Mouse (Mus musculus) midbrain, embryonic 13.5 days (tissue): ENCODE data around the gene Kcnma1. TPM values are rescaled to one million over a fixed set of nuclear protein-coding genes. Genes with fewer than 3 reads are reported as not detected.

Experiments used
- ATAC-seq: fragments of 200-750 bp; cut with Nextera tagmentation; 2 replicates; pipeline ENCODE4 v1.8.0; 2017; ENCODE audit warnings: mild to moderate bottlenecking, moderate TSS enrichment, moderate library complexity
- H3K27ac ChIP-seq: fragments of 300-500 bp; sonication (generic); 2 replicates; pipeline ENCODE4 v1.5.1; 2015; ENCODE audit warnings: inconsistent platforms, mild to moderate bottlenecking, moderate library complexity
- H3K27me3 ChIP-seq: fragments of 300-500 bp; sonication (generic); 2 replicates; pipeline ENCODE4 v1.6.1; 2015; ENCODE audit warnings: mild to moderate bottlenecking, inconsistent platforms
- H3K36me3 ChIP-seq: fragments of 300-500 bp; sonication (generic); 2 replicates; pipeline ENCODE4 v1.6.1; 2015; ENCODE audit warnings: mild to moderate bottlenecking, inconsistent platforms
- H3K4me1 ChIP-seq: fragments of 300-500 bp; sonication (generic); replicated peaks from 2 replicates; pipeline ENCODE4 v1.6.1; 2015; ENCODE audit warnings: inconsistent platforms
- H3K4me2 ChIP-seq: fragments of 300-500 bp; sonication (generic); replicated peaks from 2 replicates; pipeline ENCODE4 v1.6.1; 2015; ENCODE audit warnings: moderate library complexity, mild to moderate bottlenecking, inconsistent platforms
- H3K4me3 ChIP-seq: fragments of 300-500 bp; sonication (generic); replicated peaks from 2 replicates; pipeline ENCODE4 v1.5.1; 2015; ENCODE audit warnings: mild to moderate bottlenecking, inconsistent platforms
- H3K9ac ChIP-seq: fragments of 300-500 bp; sonication (generic); replicated peaks from 2 replicates; pipeline ENCODE4 v1.6.1; 2015; ENCODE audit warnings: mild to moderate bottlenecking, inconsistent platforms
- H3K9me3 ChIP-seq: fragments of 300-500 bp; sonication (generic); 2 replicates; pipeline ENCODE4 v1.6.1; 2016; ENCODE audit warnings: mild to moderate bottlenecking, inconsistent platforms
- WGBS: fragments of 180-500 bp; shearing (Covaris S2); methylation state at CpG from one replicate; pipeline ENCODE4 v1.1.7; 2015; 5-methylcytosine and 5-hydroxymethylcytosine counted together
- polyA plus RNA-seq: library from polyadenylated mRNA; unstranded; fragments of >200 nt; fragmentation: Nextera tagmentation; extraction: Ambion mirVana; gene quantifications from 2 replicates; pipeline ENCODE4 v1.2.1, GENCODE M21; 2015

The Kcnma1 gene
- 8.1 and 10.6 TPM in 2 replicates for polyA plus RNA-seq

GRCm38 (mm10) chr14:24014391-24014790 lies at the start of gene Kcnma1:
Gene Kcnma1, minus strand, starts transcription at chr14:24014491.
- Histone ChIP-seq H3K27ac (no peak within 1 kb of the TSS), H3K4me3 (no peak within 1 kb of the TSS), H3K36me3 (no peaks in the 10 kb centered on the region), H3K27me3 (no peaks in the 10 kb centered on the region), H3K4me1 (no peaks in the 10 kb centered on the region), H3K9ac (no peak within 1 kb of the TSS), H3K4me2 (no peak within 1 kb of the TSS), H3K9me3 (no peaks in the 10 kb centered on the region)
- ATAC-seq = no peak
- 71% methylated on average over 3 of the region's 3 CpGs for WGBS

GRCm38 (mm10) chr14:24059747-24060146 lies 45.5 kb upstream of the Kcnma1 start:
- H3K27ac ChIP-seq = no peak overlapping the region
- H3K4me3 ChIP-seq = no peak overlapping the region
- H3K27me3 ChIP-seq = no peaks in the 10 kb centered on the region
- no peak overlapping the region for H3K9ac ChIP-seq
- H3K4me1 ChIP-seq = no peaks in the 10 kb centered on the region
- 37% methylated on average over 8 of the region's 8 CpGs for WGBS
- no peaks in the 10 kb centered on the region for H3K36me3 ChIP-seq
- H3K4me2 ChIP-seq = no peak overlapping the region
- no peaks in the 10 kb centered on the region for H3K9me3 ChIP-seq
- ATAC-seq = no peak

GRCm38 (mm10) chr14:24059287-24059686 lies 45.0 kb upstream of the Kcnma1 start:
- ATAC-seq = no peak
- Histone ChIP-seq H3K36me3 (no peaks in the 10 kb centered on the region), H3K27ac (no peak overlapping the region), H3K4me3 (no peak overlapping the region), H3K9me3 (no peaks in the 10 kb centered on the region), H3K4me1 (no peaks in the 10 kb centered on the region), H3K9ac (no peak overlapping the region), H3K4me2 (no peak overlapping the region), H3K27me3 (no peaks in the 10 kb centered on the region)
- 88% methylated on average over 4 of the region's 4 CpGs for WGBS

- no peak overlapping the region for H3K4me3 ChIP-seq
- H3K36me3 ChIP-seq = no peaks in the 10 kb centered on the region
- no peak overlapping the region for H3K27ac ChIP-seq
- WGBS = 81% methylated on average over 2 of the region's 2 CpGs
- H3K9ac ChIP-seq = no peak overlapping the region
- no peak for ATAC-seq
- H3K4me2 ChIP-seq = no peak overlapping the region
- no peaks in the 10 kb centered on the region for H3K27me3 ChIP-seq
- H3K4me1 ChIP-seq = no peaks in the 10 kb centered on the region
- H3K9me3 ChIP-seq = no peaks in the 10 kb centered on the region
These were observed 37.5 kb upstream of the Kcnma1 start for GRCm38 (mm10) chr14:24051821-24052220.

- Histone ChIP-seq H3K4me1 (peaks cover 17% of the 10 kb centered on the region), H3K36me3 (no peaks in the 10 kb centered on the region), H3K4me3 (no peak overlapping the region), H3K27ac (no peak overlapping the region), H3K4me2 (no peak overlapping the region), H3K27me3 (no peaks in the 10 kb centered on the region), H3K9me3 (no peaks in the 10 kb centered on the region), H3K9ac (no peak overlapping the region)
- ATAC-seq = no peak
- WGBS = 37% methylated on average over 2 of the region's 2 CpGs
These were observed 22.3 kb upstream of the Kcnma1 start for GRCm38 (mm10) chr14:24036609-24037008.

- Histone ChIP-seq H3K27ac (no peak overlapping the region), H3K4me3 (no peak overlapping the region), H3K4me1 (peaks cover 17% of the 10 kb centered on the region), H3K9me3 (no peaks in the 10 kb centered on the region), H3K36me3 (no peaks in the 10 kb centered on the region), H3K27me3 (no peaks in the 10 kb centered on the region), H3K4me2 (no peak overlapping the region), H3K9ac (no peak overlapping the region)
- 21% methylated on average over 4 of the region's 4 CpGs for WGBS
- no peak for ATAC-seq
These were observed 21.9 kb upstream of the Kcnma1 start for GRCm38 (mm10) chr14:24036208-24036535.

GRCm38 (mm10) chr14:24035486-24036207 lies 21.4 kb upstream of the Kcnma1 start:
- Histone ChIP-seq H3K4me2 (no peak overlapping the region), H3K9ac (no peak overlapping the region), H3K9me3 (no peaks in the 10 kb centered on the region), H3K4me3 (no peak overlapping the region), H3K27me3 (no peaks in the 10 kb centered on the region), H3K4me1 (peaks cover 17% of the 10 kb centered on the region), H3K36me3 (no peaks in the 10 kb centered on the region), H3K27ac (no peak overlapping the region)
- ATAC-seq = no peak; the same call in 1 of the 2 replicates
- 14% methylated on average over 11 of the region's 11 CpGs for WGBS

- H3K4me2 ChIP-seq = no peak overlapping the region
- H3K9ac ChIP-seq = no peak overlapping the region
- WGBS = 87% methylated on average over 7 of the region's 7 CpGs
- H3K9me3 ChIP-seq = peaks cover 4% of the 10 kb centered on the region; the same call in 1 of the 2 replicates
- no peaks in the 10 kb centered on the region for H3K27me3 ChIP-seq
- no peaks in the 10 kb centered on the region for H3K36me3 ChIP-seq
- H3K27ac ChIP-seq = no peak overlapping the region
- no peak overlapping the region for H3K4me3 ChIP-seq
- peaks cover 17% of the 10 kb centered on the region for H3K4me1 ChIP-seq
- no peak for ATAC-seq
These were observed 18.6 kb upstream of the Kcnma1 start for GRCm38 (mm10) chr14:24032876-24033389.

- Histone ChIP-seq H3K27me3 (no peaks in the 10 kb centered on the region), H3K36me3 (no peaks in the 10 kb centered on the region), H3K4me1 (peaks cover 17% of the 10 kb centered on the region), H3K27ac (no peak overlapping the region), H3K9me3 (peaks cover 6% of the 10 kb centered on the region; the same call in 1 of the 2 replicates), H3K4me2 (no peak overlapping the region), H3K4me3 (no peak overlapping the region), H3K9ac (no peak overlapping the region)
- 76% methylated on average over 3 of the region's 3 CpGs for WGBS
- ATAC-seq = no peak
These were observed 17.9 kb upstream of the Kcnma1 start for GRCm38 (mm10) chr14:24032201-24032600.

GRCm38 (mm10) chr14:24020718-24021117 lies 6.4 kb upstream of the Kcnma1 start:
- Histone ChIP-seq H3K4me1 (no peaks in the 10 kb centered on the region), H3K9me3 (no peaks in the 10 kb centered on the region), H3K4me2 (no peak overlapping the region), H3K4me3 (no peak overlapping the region), H3K27me3 (no peaks in the 10 kb centered on the region), H3K27ac (no peak overlapping the region), H3K9ac (no peak overlapping the region), H3K36me3 (no peaks in the 10 kb centered on the region)
- no peak for ATAC-seq
- 83% methylated on average over 4 of the region's 4 CpGs for WGBS

GRCm38 (mm10) chr14:24009978-24010377 lies 4.3 kb downstream of the Kcnma1 start:
- WGBS = 86% methylated on average over 1 of the region's 1 CpGs
- Histone ChIP-seq H3K9me3 (no peaks in the 10 kb centered on the region), H3K27ac (no peak overlapping the region), H3K4me1 (peaks cover 5% of the 10 kb centered on the region; the same call in 1 of the 2 replicates), H3K36me3 (no peaks in the 10 kb centered on the region), H3K27me3 (peaks cover 28% of the 10 kb centered on the region), H3K9ac (no peak overlapping the region), H3K4me3 (no peak overlapping the region), H3K4me2 (no peak overlapping the region)
- ATAC-seq = no peak

- H3K27me3 ChIP-seq = peaks cover 33% of the 10 kb centered on the region
- 11% methylated on average over 7 of the region's 7 CpGs for WGBS
- H3K36me3 ChIP-seq = no peaks in the 10 kb centered on the region
- no peak overlapping the region for H3K4me2 ChIP-seq
- H3K9me3 ChIP-seq = no peaks in the 10 kb centered on the region
- no peak for ATAC-seq
- H3K4me1 ChIP-seq = peaks cover 12% of the 10 kb centered on the region
- H3K4me3 ChIP-seq = no peak overlapping the region
- H3K9ac ChIP-seq = no peak overlapping the region
- no peak overlapping the region for H3K27ac ChIP-seq
These were observed 6.0 kb downstream of the Kcnma1 start for GRCm38 (mm10) chr14:24008252-24008651.

GRCm38 (mm10) chr14:24006276-24006675 lies 8.0 kb downstream of the Kcnma1 start:
- peaks cover 23% of the 10 kb centered on the region for H3K4me1 ChIP-seq
- no peak for ATAC-seq
- H3K27me3 ChIP-seq = peaks cover 52% of the 10 kb centered on the region
- no peaks in the 10 kb centered on the region for H3K9me3 ChIP-seq
- WGBS = 76% methylated on average over 2 of the region's 2 CpGs
- no peak overlapping the region for H3K27ac ChIP-seq
- H3K4me3 ChIP-seq = no peak overlapping the region
- no peak overlapping the region for H3K9ac ChIP-seq
- no peak overlapping the region for H3K4me2 ChIP-seq
- H3K36me3 ChIP-seq = no peaks in the 10 kb centered on the region
